Mouse (Mus musculus) MEL (cell line): Measurements from ENCODE around the gene Chat. TPM values are rescaled to one million over a fixed set of nuclear protein-coding genes. Genes with fewer than 3 reads are reported as not detected.

Experiments
- DNase-seq: peaks from one replicate; pipeline ENCODE4 v3.0.0; 2011; ENCODE audit warnings: low read depth, low spot score
- H3K27ac ChIP-seq: 2 replicates; pipeline ENCODE4 v1.5.1; 2012; ENCODE audit warnings: low read depth, mild to moderate bottlenecking, control low read depth, low read length, moderate library complexity; ENCODE audit not compliant: control insufficient read depth
- H3K27me3 ChIP-seq, 2 experiments: fragments of 150-350 bp in 1 of 2; sonication (generic) in 1 of 2; 2 replicates each; pipeline ENCODE4 v1.6.1; 2012; ENCODE audit warnings: low read length in 2 of 2, mild to moderate bottlenecking in 2 of 2, improper control_type of control experiment in 1 of 2, moderate library complexity in 1 of 2; ENCODE audit not compliant: insufficient read depth in 2 of 2, control insufficient read depth in 1 of 2
- H3K36me3 ChIP-seq, 2 experiments: 2 replicates each; pipeline ENCODE4 v1.6.1; 2012 to 2014; ENCODE audit warnings: low read length in 2 of 2, improper control_type of control experiment in 1 of 2, inconsistent platforms in 1 of 2, mild to moderate bottlenecking in 1 of 2; ENCODE audit not compliant: insufficient read depth in 2 of 2, control insufficient read depth in 1 of 2
- H3K4me1 ChIP-seq, 2 experiments: fragments of 150-350 bp in 1 of 2; sonication (generic) in 1 of 2; 2 replicates each; pipeline ENCODE4 v1.6.1; 2012; ENCODE audit warnings: low read length in 2 of 2, improper control_type of control experiment in 1 of 2, mild to moderate bottlenecking in 1 of 2; ENCODE audit not compliant: insufficient read depth in 2 of 2, control insufficient read depth in 1 of 2
- H3K4me3 ChIP-seq, 2 experiments: fragments of 150-350 bp in 1 of 2; sonication (generic) in 1 of 2; 2 replicates each; pipeline ENCODE4 v1.5.1; 2012; ENCODE audit warnings: low read depth in 2 of 2, low read length in 2 of 2, mild to moderate bottlenecking in 2 of 2, moderate library complexity in 2 of 2, control low read depth in 1 of 2, improper control_type of control experiment in 1 of 2; ENCODE audit not compliant: control insufficient read depth in 1 of 2, insufficient read depth in 1 of 2
- H3K79me2 ChIP-seq: 2 replicates; pipeline ENCODE4 v1.6.1; 2012; ENCODE audit warnings: mild to moderate bottlenecking, low read length, moderate library complexity; ENCODE audit not compliant: control insufficient read depth, poor library complexity, insufficient read depth
- H3K9ac ChIP-seq: 2 replicates; pipeline ENCODE4 v1.6.1; 2012; ENCODE audit warnings: low read depth, mild to moderate bottlenecking, control low read depth, low read length, moderate library complexity; ENCODE audit not compliant: control insufficient read depth, poor library complexity, severe bottlenecking
- H3K9me3 ChIP-seq: fragments of 150-350 bp; sonication (generic); replicated peaks from 2 replicates; pipeline ENCODE4 v1.6.1; 2012; ENCODE audit warnings: mild to moderate bottlenecking, low read length, improper control_type of control experiment, moderate library complexity; ENCODE audit not compliant: insufficient read depth
- BHLHE40 ChIP-seq: IDR thresholded peaks from 2 replicates; pipeline ENCODE4 v1.6.1; 2012; ENCODE audit warnings: low read depth, mild to moderate bottlenecking, inconsistent platforms, low read length, improper control_type of control experiment, borderline replicate concordance
- CHD1 ChIP-seq: IDR thresholded peaks from 2 replicates; pipeline ENCODE4 v1.6.1; 2012; ENCODE audit warnings: low read depth, mild to moderate bottlenecking, inconsistent platforms, low read length, improper control_type of control experiment
- CHD2 ChIP-seq: IDR thresholded peaks from 2 replicates; pipeline ENCODE4 v1.6.1; 2011; ENCODE audit warnings: low read length, improper control_type of control experiment
- CTCF ChIP-seq, 3 experiments: IDR thresholded peaks in 2 of 3; conservative IDR thresholded peaks in 1 of 3; 2 replicates each; pipeline ENCODE4 v1.5.1; 2011 to 2012; ENCODE audit warnings: low read length in 3 of 3, low read depth in 2 of 3, mild to moderate bottlenecking in 2 of 3, improper control_type of control experiment in 1 of 3, inconsistent platforms in 1 of 3, mixed read lengths in 1 of 3, moderate library complexity in 1 of 3; ENCODE audit not compliant: control insufficient read depth in 1 of 3, insufficient read depth in 1 of 3, poor library complexity in 1 of 3, severe bottlenecking in 1 of 3
- ELF1 ChIP-seq: IDR thresholded peaks from 2 replicates; pipeline ENCODE4 v1.6.1; 2014; ENCODE audit warnings: low read depth, mild to moderate bottlenecking, inconsistent platforms, low read length, improper control_type of control experiment, moderate library complexity
- EP300 ChIP-seq, 2 experiments: IDR thresholded peaks; 2 replicates each; pipeline ENCODE4 v1.6.1; 2011; ENCODE audit warnings: improper control_type of control experiment in 2 of 2, low read length in 2 of 2, low read depth in 1 of 2, mild to moderate bottlenecking in 1 of 2
- JUND ChIP-seq: IDR thresholded peaks from 2 replicates; pipeline ENCODE4 v1.6.1; 2011; ENCODE audit warnings: low read depth, mild to moderate bottlenecking, improper control_type of control experiment, low read length
- KAT2A ChIP-seq: conservative IDR thresholded peaks from 2 replicates; pipeline ENCODE4 v1.6.1; 2012; ENCODE audit warnings: low read depth, low read length, improper control_type of control experiment, inconsistent platforms
- MAFK ChIP-seq: IDR thresholded peaks from 2 replicates; pipeline ENCODE4 v1.6.1; 2011; ENCODE audit warnings: low read depth, mild to moderate bottlenecking, low read length, improper control_type of control experiment, borderline replicate concordance
- MAX ChIP-seq: IDR thresholded peaks from 2 replicates; pipeline ENCODE4 v1.6.1; 2011; ENCODE audit warnings: low read length, improper control_type of control experiment
- MAZ ChIP-seq: IDR thresholded peaks from 2 replicates; pipeline ENCODE4 v1.6.1; 2012; ENCODE audit warnings: low read depth, mild to moderate bottlenecking, inconsistent platforms, low read length, improper control_type of control experiment
- MEF2A ChIP-seq: IDR thresholded peaks from 2 replicates; pipeline ENCODE4 v1.6.1; 2014; ENCODE audit warnings: low read depth, mild to moderate bottlenecking, inconsistent platforms, low read length, improper control_type of control experiment; ENCODE audit not compliant: poor library complexity, insufficient replicate concordance, severe bottlenecking; ENCODE audit errors: extremely low read depth
- MXI1 ChIP-seq: IDR thresholded peaks from 2 replicates; pipeline ENCODE4 v1.6.1; 2011; ENCODE audit warnings: mild to moderate bottlenecking, low read depth, low read length, improper control_type of control experiment
- MYB ChIP-seq: IDR thresholded peaks from 2 replicates; pipeline ENCODE4 v1.6.1; 2011; ENCODE audit warnings: mild to moderate bottlenecking, low read depth, low read length, improper control_type of control experiment
- MYC ChIP-seq: IDR thresholded peaks from 2 replicates; pipeline ENCODE4 v1.6.1; 2011; ENCODE audit warnings: low read depth, mild to moderate bottlenecking, low read length, improper control_type of control experiment, moderate library complexity
- NELFE ChIP-seq: IDR thresholded peaks from 2 replicates; pipeline ENCODE4 v1.6.1; 2011; ENCODE audit warnings: low read depth, low read length, improper control_type of control experiment
- NRF1 ChIP-seq: IDR thresholded peaks from 2 replicates; pipeline ENCODE4 v1.6.1; 2014; ENCODE audit warnings: low read depth, mild to moderate bottlenecking, inconsistent platforms, low read length, improper control_type of control experiment, moderate library complexity; ENCODE audit not compliant: poor library complexity, insufficient read depth, severe bottlenecking
- POLR2A ChIP-seq, 2 experiments: IDR thresholded peaks; 2 replicates each; pipeline ENCODE4 v1.6.1; 2011 to 2012; ENCODE audit warnings: low read length in 2 of 2, mild to moderate bottlenecking in 2 of 2, control low read depth in 1 of 2, improper control_type of control experiment in 1 of 2, low read depth in 1 of 2, moderate library complexity in 1 of 2; ENCODE audit not compliant: control insufficient read depth in 1 of 2, insufficient read depth in 1 of 2, poor library complexity in 1 of 2
- SMC3 ChIP-seq: IDR thresholded peaks from 2 replicates; pipeline ENCODE4 v1.6.1; 2011; ENCODE audit warnings: low read depth, low read length, improper control_type of control experiment
- TCF12 ChIP-seq: IDR thresholded peaks from 2 replicates; pipeline ENCODE4 v1.6.1; 2014; ENCODE audit warnings: low read depth, mild to moderate bottlenecking, inconsistent platforms, low read length, improper control_type of control experiment, moderate library complexity
- USF1 ChIP-seq: IDR thresholded peaks from 2 replicates; pipeline ENCODE4 v1.6.1; 2014; ENCODE audit warnings: low read depth, mild to moderate bottlenecking, inconsistent platforms, low read length, improper control_type of control experiment, moderate library complexity
- USF2 ChIP-seq, 2 experiments: IDR thresholded peaks; 2 replicates each; pipeline ENCODE4 v1.6.1; 2011 to 2012; ENCODE audit warnings: improper control_type of control experiment in 2 of 2, low read length in 2 of 2, borderline replicate concordance in 1 of 2, inconsistent platforms in 1 of 2, low read depth in 1 of 2, mild to moderate bottlenecking in 1 of 2; ENCODE audit not compliant: insufficient read depth in 1 of 2
- ZC3H11A ChIP-seq: IDR thresholded peaks from 2 replicates; pipeline ENCODE4 v1.6.1; 2012; ENCODE audit warnings: low read depth, mild to moderate bottlenecking, inconsistent platforms, low read length, improper control_type of control experiment
- ZMIZ1 ChIP-seq: IDR thresholded peaks from 2 replicates; pipeline ENCODE4 v1.6.1; 2012; ENCODE audit warnings: low read depth, mild to moderate bottlenecking, inconsistent platforms, low read length, improper control_type of control experiment, moderate library complexity
- polyA plus RNA-seq, 2 experiments: library from polyadenylated mRNA; stranded (reverse) in 1 of 2; unstranded in 1 of 2; fragments of >175 nt in 1 of 2; fragments of >200 nt in 1 of 2; gene quantifications; 2 replicates each; pipeline versions ENCODE4 v1.2.1 to v1.2.4; 2012; ENCODE audit warnings: low replicate concordance in 2 of 2, low read depth in 1 of 2; ENCODE audit not compliant: insufficient read length in 2 of 2, insufficient read depth in 1 of 2, missing spikeins in 1 of 2
- total RNA-seq: library from RNA; depleted of rRNA; stranded (reverse); fragments of 300-350 nt; gene quantifications from 2 replicates; pipeline ENCODE4 v1.2.3, GENCODE M21; 2012

Chat gene
- total and polyA plus RNA-seq, 3 experiments = not detected

DNA sequence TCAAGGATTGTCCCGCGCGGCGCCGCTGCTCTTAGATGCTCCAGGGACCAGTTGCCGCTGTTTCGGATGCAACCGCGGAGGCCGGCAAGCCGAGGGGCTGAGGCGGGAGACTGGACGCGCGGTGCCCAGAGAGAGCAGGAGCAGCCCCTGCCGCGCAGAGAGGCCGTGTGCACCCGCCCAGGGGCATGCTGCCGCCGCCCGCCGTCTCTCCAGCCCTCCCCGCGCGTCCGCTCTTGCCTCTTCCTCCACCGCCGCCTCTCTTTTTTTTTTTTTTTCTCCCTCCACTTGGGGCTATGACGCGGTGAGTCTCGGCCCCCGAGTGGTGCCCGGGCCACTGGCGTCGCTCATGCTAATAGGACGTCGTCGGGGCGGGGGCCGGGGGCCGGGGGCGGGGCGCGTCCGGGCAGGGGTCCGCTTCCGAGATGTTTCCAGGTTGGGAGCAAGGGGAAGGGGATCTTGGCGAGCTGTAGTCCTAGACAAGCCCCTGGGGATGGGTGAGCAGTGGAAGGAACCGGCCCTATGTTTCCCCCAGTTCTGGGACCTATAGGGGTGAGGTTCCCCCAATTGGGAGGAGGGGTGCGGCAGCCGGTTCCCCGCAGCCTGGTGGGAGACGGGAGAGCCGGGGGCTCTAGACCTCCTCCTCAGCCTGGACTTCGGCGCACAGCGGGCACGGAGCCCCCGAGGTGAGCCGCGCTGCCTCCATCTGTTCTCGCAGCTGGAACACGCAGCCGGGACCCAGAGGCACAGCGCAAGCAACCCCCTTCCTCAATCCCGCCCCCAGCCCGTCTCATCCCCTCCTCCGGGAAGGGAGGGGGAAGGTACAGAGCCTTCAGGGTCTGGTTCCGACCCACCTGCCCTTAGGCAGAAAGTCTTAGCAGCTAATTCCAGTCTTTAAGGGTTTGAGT is 936 bp downstream of the Chat start, which contains the start of gene Slc18a3 (continued):
- no peak for TF ChIP-seq MEF2A

DNA sequence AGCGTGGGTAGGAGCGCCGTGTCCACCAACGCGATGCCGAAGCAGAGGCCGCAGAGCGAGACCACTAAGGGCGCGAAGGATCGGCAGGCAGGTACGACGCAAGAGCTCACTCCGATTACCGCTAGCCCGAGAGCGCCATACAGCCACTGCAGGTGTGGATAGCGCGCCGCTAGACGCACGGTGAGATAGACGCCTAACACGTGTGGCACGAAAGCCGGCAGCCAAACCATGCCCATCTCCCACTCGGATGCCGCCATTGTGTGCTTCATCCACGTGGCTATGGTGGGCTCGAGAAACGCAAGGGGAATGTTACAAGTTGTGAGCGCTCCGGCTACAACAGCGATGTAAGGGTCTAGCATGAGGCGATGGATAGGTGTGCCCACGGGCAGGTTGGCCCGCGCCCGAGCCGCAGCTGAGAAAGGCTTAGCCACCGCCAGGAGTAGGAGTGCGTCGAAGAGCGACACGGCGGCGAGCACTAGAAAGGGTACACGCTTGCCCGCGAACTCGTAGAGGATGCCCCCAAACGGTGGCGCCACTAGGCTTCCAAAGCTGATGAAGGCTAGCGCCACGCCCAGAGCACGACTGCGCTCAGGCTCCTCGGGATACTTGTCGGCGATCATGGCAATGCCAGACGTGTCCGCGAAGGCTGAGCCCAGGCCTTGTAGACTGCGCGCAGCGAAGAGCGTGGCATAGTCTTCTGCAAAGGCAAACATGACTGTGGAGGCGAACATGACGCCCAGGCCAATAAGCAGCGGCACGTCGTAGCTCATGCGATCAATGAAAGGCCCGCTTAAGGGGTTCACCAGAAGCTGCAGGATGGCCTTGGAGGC is 2.4 kb downstream of the Chat start:
- Histone ChIP-seq H3K4me1 (no peaks in the 10 kb centered on the region), H3K36me3 (no peaks in the 10 kb centered on the region), H3K9ac (no peak overlapping the region), H3K4me3 (no peak overlapping the region), H3K79me2 (no peaks in the 10 kb centered on the region), H3K27ac (no peak overlapping the region), H3K9me3 (no peaks in the 10 kb centered on the region), H3K27me3 (no peaks in the 10 kb centered on the region; a peak in 2 of 4 replicates)
- no peak for DNase-seq
- TF ChIP-seq MAFK (no peak), BHLHE40 (no peak), USF1 (no peak), MEF2A (no peak), NRF1 (no peak), EP300 (IDR thresholded peaks at IDR 0.05; ENCODE audit: low read depth in 1 of 2, low read length in 2 of 2) (no peak), MAX (no peak), CHD2 (no peak), CHD1 (no peak), USF2 (IDR thresholded peaks at IDR 0.05; ENCODE audit: borderline replicate concordance in 1 of 2, insufficient read depth in 1 of 2, low read depth in 1 of 2, low read length in 2 of 2) (no peak), ZC3H11A (no peak)

DNA sequence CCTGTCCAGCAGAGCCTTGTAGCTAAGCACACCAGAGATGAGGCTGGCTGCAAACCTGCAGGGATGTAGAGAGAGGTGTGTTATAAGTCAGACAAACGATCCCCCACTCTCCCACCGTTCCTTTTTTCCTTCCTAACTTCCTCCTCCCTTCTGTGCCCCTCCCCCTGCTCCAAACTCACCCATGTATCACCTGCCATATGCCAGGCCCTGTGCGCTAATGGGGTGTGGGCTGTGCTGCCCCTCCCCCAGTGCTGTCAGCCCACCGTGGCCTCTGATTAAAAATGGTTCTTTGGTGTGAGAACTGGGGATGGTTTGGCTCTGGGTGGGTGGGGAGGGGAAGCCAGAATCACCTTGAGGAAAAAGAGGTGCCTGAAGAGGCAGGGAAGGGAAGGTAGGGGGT is 13.2 kb downstream of the Chat start:
- no peak for DNase-seq
- Histone ChIP-seq H3K36me3 (no peaks in the 10 kb centered on the region; a peak in 1 of 4 replicates), H3K9me3 (no peaks in the 10 kb centered on the region), H3K4me1 (no peaks in the 10 kb centered on the region), H3K27me3 (peaks cover 0 to 5% of the 10 kb centered on the region in 2 experiments; a peak in 3 of 4 replicates), H3K79me2 (no peaks in the 10 kb centered on the region), H3K27ac (no peak overlapping the region), H3K4me3 (no peak overlapping the region), H3K9ac (no peak overlapping the region)
- TF ChIP-seq JUND (no peak), MAFK (no peak), CTCF (IDR thresholded peaks at IDR 0.05 in 2 of 3, conservative IDR thresholded peaks at IDR 0.05 in 1 of 3; ENCODE audit: control insufficient read depth in 1 of 3, insufficient read depth in 1 of 3, low read depth in 2 of 3, low read length in 3 of 3, poor library complexity in 1 of 3, severe bottlenecking in 1 of 3) (no peak), MXI1 (no peak), CHD1 (no peak), NRF1 (no peak), MYC (no peak), KAT2A (no peak), TCF12 (no peak), MAZ (no peak), CHD2 (no peak), NELFE (no peak), POLR2A (IDR thresholded peaks at IDR 0.05; ENCODE audit: control insufficient read depth in 1 of 2, insufficient read depth in 1 of 2, low read depth in 1 of 2, low read length in 2 of 2, poor library complexity in 1 of 2) (no peak), EP300 (IDR thresholded peaks at IDR 0.05; ENCODE audit: low read depth in 1 of 2, low read length in 2 of 2) (no peak), ZMIZ1 (no peak), SMC3 (no peak), MYB (no peak), ELF1 (no peak), MAX (no peak)
